Mouse (Mus musculus): ENCODE measurements around the gene Pls1. TPM values are rescaled to one million over a fixed set of nuclear protein-coding genes. Genes with fewer than 3 reads are reported as not detected.

Pls1 gene
- polyA plus RNA-seq (2012; ENCODE audit: insufficient read depth, low replicate concordance) = 4.0 and 14.4 TPM in 2 replicates

DNA sequence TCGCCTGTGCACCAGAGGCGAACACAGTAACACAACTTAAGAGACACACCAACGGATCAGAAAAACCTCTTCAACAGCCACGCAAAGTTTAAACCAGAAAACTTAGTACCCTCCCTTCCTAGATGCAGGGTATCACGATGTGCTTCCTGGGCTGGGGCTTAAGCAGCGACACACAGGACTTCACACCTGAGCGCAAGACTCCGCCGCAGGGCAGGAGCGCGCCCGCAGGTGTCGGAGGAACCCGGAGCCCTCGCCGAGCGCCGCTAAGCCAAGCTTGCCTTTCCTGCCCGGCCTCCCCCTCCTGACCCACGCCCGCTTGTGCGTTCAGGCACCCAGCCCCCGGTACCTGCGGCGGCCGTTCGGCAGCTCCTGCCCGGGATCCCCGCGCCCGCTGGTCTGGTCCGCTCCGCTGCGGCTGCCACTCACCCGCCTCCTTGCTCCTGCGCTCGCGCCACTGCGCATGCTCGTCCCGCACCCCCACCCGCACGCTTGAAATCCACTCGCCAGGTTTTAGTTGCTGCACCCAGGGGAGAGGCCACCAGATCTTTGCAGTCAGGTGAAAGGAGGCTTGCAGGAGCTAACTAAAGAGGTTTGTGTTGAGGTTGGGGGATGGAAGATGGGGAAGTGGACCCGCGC lies at the start of gene Pls1:
Gene Pls1, minus strand, starts transcription at position 487 of the 636 bp plus-strand sequence.
- TF ChIP-seq FLI1 (IDR thresholded peaks at IDR 0.05; ENCODE audit: low read length) (no peak), GATA1 (IDR thresholded peaks at IDR 0.05; ENCODE audit: borderline replicate concordance, low read length) (no peak)
- peak within 1 kb of the TSS; percentile 94 for H3K4me3 ChIP-seq (replicated peaks)
- peaks cover 36% of the 10 kb centered on the region for H3K36me3 ChIP-seq (replicated peaks; ENCODE audit: low read length)
- no peaks in the 10 kb centered on the region for H3K27me3 ChIP-seq (replicated peaks)
- no peaks in the 10 kb centered on the region for H3K9me3 ChIP-seq
- H3K4me1 ChIP-seq = peaks cover 67% of the 10 kb centered on the region

DNA sequence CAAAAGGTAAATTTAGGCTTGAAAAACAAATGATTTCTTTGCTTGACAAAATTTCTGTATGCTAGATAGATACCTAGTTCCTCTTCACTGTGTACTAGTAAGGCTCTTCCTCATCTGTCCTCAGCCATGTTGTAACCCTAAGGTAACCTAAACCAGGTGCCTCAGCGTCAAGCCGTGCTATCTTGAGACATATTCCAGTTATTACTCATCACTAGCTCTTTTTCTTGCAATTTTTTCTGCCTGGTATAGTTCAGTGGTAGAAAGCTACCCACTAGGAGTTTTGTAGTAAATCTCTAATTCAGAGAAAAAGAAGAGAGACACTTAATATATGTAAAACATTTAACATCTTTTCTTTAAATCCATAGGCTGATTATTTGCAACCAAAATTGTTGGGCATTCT lies 37.6 kb upstream of the Pls1 start:
- no peaks in the 10 kb centered on the region for H3K4me1 ChIP-seq
- H3K4me3 ChIP-seq (replicated peaks) = no peak overlapping the region
- no peak for TF ChIP-seq FLI1 (IDR thresholded peaks at IDR 0.05; ENCODE audit: low read length)
- no peak for TF ChIP-seq GATA1 (IDR thresholded peaks at IDR 0.05; ENCODE audit: borderline replicate concordance, low read length)
- H3K27me3 ChIP-seq (replicated peaks) = no peaks in the 10 kb centered on the region
- H3K9me3 ChIP-seq = no peaks in the 10 kb centered on the region
- peaks cover 80% of the 10 kb centered on the region for H3K36me3 ChIP-seq (replicated peaks; ENCODE audit: low read length)

DNA sequence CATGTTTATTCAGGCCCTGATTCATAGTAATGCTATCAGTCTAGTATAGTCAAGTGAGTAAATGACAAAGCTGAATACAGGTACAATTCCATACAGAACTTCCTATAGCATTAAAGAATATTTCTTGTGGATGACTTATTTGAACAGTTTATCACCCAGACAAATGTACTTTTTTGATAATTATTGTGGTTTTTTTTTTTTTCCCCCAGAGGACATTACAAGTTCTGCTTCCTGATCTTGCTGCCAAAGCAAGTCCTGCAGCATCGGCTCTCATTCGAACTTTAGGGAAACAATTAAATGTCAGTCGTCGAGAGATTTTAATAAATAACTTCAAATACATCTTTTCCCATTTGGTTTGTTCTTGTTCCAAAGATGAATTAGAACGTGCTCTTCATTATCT lies 33.1 kb upstream of the Pls1 start:
- H3K9me3 ChIP-seq = no peaks in the 10 kb centered on the region
- no peaks in the 10 kb centered on the region for H3K27me3 ChIP-seq (replicated peaks)
- TF ChIP-seq FLI1 (IDR thresholded peaks at IDR 0.05; ENCODE audit: low read length) (no peak), GATA1 (IDR thresholded peaks at IDR 0.05; ENCODE audit: borderline replicate concordance, low read length) (no peak)
- H3K4me1 ChIP-seq = no peaks in the 10 kb centered on the region
- no peak overlapping the region for H3K4me3 ChIP-seq (replicated peaks)
- H3K36me3 ChIP-seq (replicated peaks; ENCODE audit: low read length) = peaks cover 73% of the 10 kb centered on the region

GRCm38 (mm10) chr9:95858027-95858570 lies 13.0 kb upstream of the Pls1 start:
- Histone ChIP-seq H3K27me3 (replicated peaks) (no peaks in the 10 kb centered on the region), H3K4me1 (peaks cover 35% of the 10 kb centered on the region), H3K4me3 (replicated peaks) (peak overlapping the region; percentile 95), H3K9me3 (peaks cover 10% of the 10 kb centered on the region; the same call in 1 of the 2 replicates), H3K36me3 (replicated peaks; ENCODE audit: low read length) (peaks cover 20% of the 10 kb centered on the region)
- no peak for TF ChIP-seq FLI1 (IDR thresholded peaks at IDR 0.05; ENCODE audit: low read length)
- no peak for TF ChIP-seq GATA1 (IDR thresholded peaks at IDR 0.05; ENCODE audit: borderline replicate concordance, low read length)

DNA sequence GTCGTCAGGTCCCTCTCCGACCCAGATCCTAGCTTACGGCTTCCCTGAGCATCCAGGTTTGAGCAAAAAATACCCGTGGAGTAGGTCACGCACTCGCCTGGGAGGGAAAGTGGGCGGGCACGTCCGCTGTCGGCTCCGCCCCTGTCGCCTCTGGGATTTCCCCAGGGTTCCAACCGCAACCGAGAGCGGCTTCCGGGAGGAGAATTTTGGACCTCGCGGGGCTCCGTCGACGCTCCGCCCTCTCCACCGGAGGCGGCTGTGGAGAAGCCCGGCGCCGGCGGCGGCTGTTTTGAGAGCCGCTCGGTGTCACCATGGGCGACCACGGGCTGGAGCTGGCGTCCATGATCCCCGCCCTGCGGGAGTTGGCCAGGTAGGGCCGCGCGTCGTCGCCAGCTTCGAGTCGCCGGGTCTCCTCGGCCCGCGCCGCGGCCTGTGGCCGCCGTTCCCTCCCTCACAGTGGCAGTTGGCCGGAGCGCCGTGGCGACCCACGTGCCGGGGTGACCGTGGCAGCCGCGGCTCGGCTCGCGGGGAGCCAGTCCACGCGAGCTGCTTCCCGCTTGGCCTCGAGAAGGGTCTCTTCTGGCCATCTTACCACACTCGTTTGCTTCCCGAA lies 12.4 kb upstream of the Pls1 start, which contains the start of gene Atr:
Gene Atr, plus strand, starts transcription at position 184 of the 613 bp plus-strand sequence.
- Histone ChIP-seq H3K4me3 (replicated peaks) (peak within 1 kb of the TSS; percentile 95), H3K9me3 (peaks cover 10% of the 10 kb centered on the region; the same call in 1 of the 2 replicates), H3K27me3 (replicated peaks) (no peaks in the 10 kb centered on the region), H3K4me1 (peaks cover 38% of the 10 kb centered on the region), H3K36me3 (replicated peaks; ENCODE audit: low read length) (peaks cover 15% of the 10 kb centered on the region)
- no peak for TF ChIP-seq GATA1 (IDR thresholded peaks at IDR 0.05; ENCODE audit: borderline replicate concordance, low read length)
- TF ChIP-seq FLI1 (IDR thresholded peaks at IDR 0.05; ENCODE audit: low read length) = no peak

DNA sequence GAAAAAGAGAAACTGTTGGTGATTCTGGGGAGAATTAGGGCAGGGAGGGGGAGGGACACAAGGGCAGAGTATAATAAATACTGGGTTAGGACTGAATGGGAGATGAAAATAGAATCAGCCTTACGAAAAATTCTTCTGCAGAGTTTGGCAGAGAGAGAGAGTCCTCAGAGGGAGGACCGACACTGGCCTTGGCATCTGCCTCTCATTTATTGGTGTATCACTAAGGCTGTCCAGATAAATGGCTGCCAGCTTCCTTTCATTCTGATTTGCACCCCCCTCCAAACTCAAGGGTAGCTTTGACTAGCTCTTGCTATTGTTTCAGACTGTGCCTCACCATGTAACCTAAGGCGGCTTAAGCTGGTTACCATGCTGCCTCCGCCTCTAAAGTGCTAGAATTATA lies 10.9 kb upstream of the Pls1 start:
- Histone ChIP-seq H3K4me1 (peaks cover 45% of the 10 kb centered on the region), H3K4me3 (replicated peaks) (peak overlapping the region; percentile 67), H3K9me3 (peaks cover 10% of the 10 kb centered on the region; the same call in 1 of the 2 replicates), H3K27me3 (replicated peaks) (no peaks in the 10 kb centered on the region), H3K36me3 (replicated peaks; ENCODE audit: low read length) (peaks cover 12% of the 10 kb centered on the region)
- TF ChIP-seq FLI1 (IDR thresholded peaks at IDR 0.05; ENCODE audit: low read length) (no peak), GATA1 (IDR thresholded peaks at IDR 0.05; ENCODE audit: borderline replicate concordance, low read length) (no peak)

DNA sequence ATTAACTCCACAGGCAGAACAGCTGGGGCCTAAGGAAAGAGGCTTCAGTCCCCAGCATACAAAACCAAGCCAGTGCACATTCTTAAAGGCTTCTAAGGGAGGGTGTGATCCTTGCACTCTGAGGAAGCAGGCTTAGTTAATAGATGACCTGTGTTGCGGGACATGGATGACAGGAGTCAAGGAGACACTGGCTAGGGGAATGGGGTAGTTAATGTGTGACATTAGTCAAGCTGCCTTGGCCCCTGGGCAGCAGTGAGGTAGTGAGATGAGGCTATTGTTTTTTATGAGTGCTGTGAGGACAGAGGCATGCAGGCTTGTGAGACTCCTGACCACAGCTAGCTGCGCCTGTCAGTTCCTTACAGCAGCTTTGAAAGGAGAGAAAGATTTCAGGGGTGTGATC lies 9.8 kb upstream of the Pls1 start:
- Histone ChIP-seq H3K4me3 (replicated peaks) (no peak overlapping the region), H3K36me3 (replicated peaks; ENCODE audit: low read length) (peaks cover 12% of the 10 kb centered on the region)

DNA sequence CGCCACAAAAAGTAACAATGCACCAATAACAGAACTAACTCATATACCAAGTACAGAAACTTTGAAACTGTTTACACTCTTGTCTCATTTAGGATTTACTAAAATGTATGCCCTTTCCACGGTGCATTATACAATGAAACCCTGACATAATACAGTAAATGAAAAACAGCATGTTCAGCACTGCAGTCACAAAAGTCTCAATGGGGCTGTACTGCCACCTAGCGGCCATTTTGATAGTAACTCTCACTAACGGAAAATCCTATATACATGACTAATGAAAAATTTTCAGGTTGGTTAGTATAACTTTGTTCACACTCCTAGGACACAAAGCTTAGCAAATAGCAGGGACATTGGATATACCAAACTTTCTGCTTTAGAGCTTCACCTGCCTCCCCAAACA lies 7.8 kb upstream of the Pls1 start:
- peaks cover 10% of the 10 kb centered on the region; the same call in 1 of the 2 replicates for H3K9me3 ChIP-seq
- H3K4me1 ChIP-seq = peaks cover 57% of the 10 kb centered on the region
- no peak for TF ChIP-seq FLI1 (IDR thresholded peaks at IDR 0.05; ENCODE audit: low read length)
- TF ChIP-seq GATA1 (IDR thresholded peaks at IDR 0.05; ENCODE audit: borderline replicate concordance, low read length) = no peak
- H3K27me3 ChIP-seq (replicated peaks) = no peaks in the 10 kb centered on the region
- H3K36me3 ChIP-seq (replicated peaks; ENCODE audit: low read length) = peaks cover 12% of the 10 kb centered on the region
- H3K4me3 ChIP-seq (replicated peaks) = no peak overlapping the region

More for the DNA sequence above, 9.8 kb upstream of the Pls1 start:
- H3K27me3 ChIP-seq (replicated peaks) = no peaks in the 10 kb centered on the region
- H3K4me1 ChIP-seq = peaks cover 55% of the 10 kb centered on the region
- H3K9me3 ChIP-seq = peaks cover 10% of the 10 kb centered on the region; the same call in 1 of the 2 replicates
- TF ChIP-seq FLI1 (IDR thresholded peaks at IDR 0.05; ENCODE audit: low read length) (no peak), GATA1 (IDR thresholded peaks at IDR 0.05; ENCODE audit: borderline replicate concordance, low read length) (no peak)

- H3K4me1 ChIP-seq = peaks cover 52% of the 10 kb centered on the region
- peaks cover 10% of the 10 kb centered on the region; the same call in 1 of the 2 replicates for H3K9me3 ChIP-seq
- H3K27me3 ChIP-seq (replicated peaks) = no peaks in the 10 kb centered on the region
- no peak for TF ChIP-seq FLI1 (IDR thresholded peaks at IDR 0.05; ENCODE audit: low read length)
- no peak for TF ChIP-seq GATA1 (IDR thresholded peaks at IDR 0.05; ENCODE audit: borderline replicate concordance, low read length)
- peaks cover 12% of the 10 kb centered on the region for H3K36me3 ChIP-seq (replicated peaks; ENCODE audit: low read length)
- no peak overlapping the region for H3K4me3 ChIP-seq (replicated peaks)
These were observed 6.6 kb upstream of the Pls1 start for GRCm38 (mm10) chr9:95851671-95852070.

- Histone ChIP-seq H3K9me3 (no peaks in the 10 kb centered on the region), H3K4me3 (replicated peaks) (peak overlapping the region; percentile 94), H3K36me3 (replicated peaks; ENCODE audit: low read length) (peaks cover 29% of the 10 kb centered on the region), H3K27me3 (replicated peaks) (no peaks in the 10 kb centered on the region), H3K4me1 (peaks cover 67% of the 10 kb centered on the region)
- TF ChIP-seq FLI1 (IDR thresholded peaks at IDR 0.05; ENCODE audit: low read length) (no peak), GATA1 (IDR thresholded peaks at IDR 0.05; ENCODE audit: borderline replicate concordance, low read length) (no peak)
These were observed 600 bp upstream of the Pls1 start for GRCm38 (mm10) chr9:95845711-95846110.
